In genomic region chr4:57916711-57917110, GRCm38 (mm10) we compare ENCODE assay signal across 11 mouse cellular contexts. TPM values are rescaled to one million over a fixed set of nuclear protein-coding genes. Genes with fewer than 3 reads are reported as not detected.
DNase-seq lines count a peak whose midpoint lies in the region; ATAC-seq and TF ChIP-seq lines count a peak whose summit lies in the region.
"Had no signal": no experiment of that assay in that cellular context is flagged by ENCODE, and none has a peak within 500 bp of the region (broad histone marks: within the 10 kb centered on the region; RNA-seq: fewer than 3 reads in every experiment).

No protein-coding gene starts in this region.

- H3K27ac ChIP-seq in heart, embryonic 14.5 days (replicated peaks in 1 of 2; ENCODE audit: control insufficient read depth in 1 of 2, insufficient read depth in 1 of 2, low read depth in 2 of 2, low read length in 2 of 2) = no peak overlapping the region
- peak overlapping the region; percentile 87 for H3K27ac ChIP-seq in liver, adult 2 months (replicated peaks; ENCODE audit: insufficient read depth, low read depth, low read length)
- no peak overlapping the region for H3K27ac ChIP-seq in liver, embryonic 11.5 days (ENCODE audit: low read depth, low read length)
- H3K27ac ChIP-seq in kidney, postnatal 0 days = peak overlapping the region; percentile 43; the same call in 1 of the 2 replicates
- peak overlapping the region; percentile 92 for H3K27ac ChIP-seq in stomach, embryonic 16.5 days (ENCODE audit: low read length)
- H3K27ac ChIP-seq: midbrain, embryonic 13.5 days had no signal

- ATAC-seq in heart, embryonic 14.5 days (ENCODE audit: insufficient number of reproducible peaks, insufficient read depth, low FRiP score, low read depth) = no peak
- no peak for ATAC-seq in liver, embryonic 11.5 days (replicated peaks; ENCODE audit: low FRiP score)
- ATAC-seq in kidney, postnatal 0 days (replicated peaks; ENCODE audit: low FRiP score, low read depth) = no peak
- ATAC-seq in stomach, embryonic 16.5 days (ENCODE audit: insufficient read depth, low FRiP score) = no peak
- ATAC-seq: forebrain, postnatal 0 days; midbrain, embryonic 13.5 days had no signal

- no peaks in the 10 kb centered on the region for H3K27me3 ChIP-seq in heart, embryonic 14.5 days (ENCODE audit: control insufficient read depth, insufficient read depth, low read length)
- H3K27me3 ChIP-seq in liver, adult 2 months (ENCODE audit: control insufficient read depth, insufficient read depth, low read length) = no peaks in the 10 kb centered on the region
- H3K27me3 ChIP-seq in liver, embryonic 11.5 days (replicated peaks; ENCODE audit: control insufficient read depth, insufficient read depth, low read length) = peaks cover 4% of the 10 kb centered on the region
- H3K27me3 ChIP-seq in kidney, postnatal 0 days (ENCODE audit: insufficient read depth, low read length) = no peaks in the 10 kb centered on the region
- H3K27me3 ChIP-seq in stomach, embryonic 16.5 days (ENCODE audit: control insufficient read depth, insufficient read depth, low read length) = no peaks in the 10 kb centered on the region

- 0 out of 4 replicates have a peak overlapping the region, but pooled peaks have one; percentile 18 to 24 for H3K4me3 ChIP-seq in heart, embryonic 14.5 days (ENCODE audit: control insufficient read depth in 1 of 2, insufficient read depth in 1 of 2, low read depth in 1 of 2, low read length in 2 of 2)
- peak overlapping the region; percentile 43 for H3K4me3 ChIP-seq in liver, adult 2 months (ENCODE audit: insufficient read depth, low read depth, low read length)
- H3K4me3 ChIP-seq in liver, embryonic 11.5 days (ENCODE audit: low read depth, low read length) = no peak overlapping the region
- H3K4me3 ChIP-seq in kidney, postnatal 0 days (replicated peaks; ENCODE audit: low read depth, low read length) = no peak overlapping the region
- no peak overlapping the region for H3K4me3 ChIP-seq in stomach, embryonic 16.5 days (replicated peaks; ENCODE audit: low read length)
- H3K4me3 ChIP-seq: midbrain, embryonic 13.5 days had no signal

- peaks cover 5% of the 10 kb centered on the region; the same call in 1 of the 2 replicates for H3K9me3 ChIP-seq in heart, embryonic 14.5 days (ENCODE audit: control insufficient read depth, low read length)
- no peaks in the 10 kb centered on the region for H3K9me3 ChIP-seq in liver, embryonic 11.5 days (ENCODE audit: control insufficient read depth, low read length)
- no peaks in the 10 kb centered on the region for H3K9me3 ChIP-seq in kidney, postnatal 0 days (replicated peaks; ENCODE audit: low read length)
- H3K9me3 ChIP-seq in stomach, embryonic 16.5 days (replicated peaks; ENCODE audit: control insufficient read depth, low read length) = no peaks in the 10 kb centered on the region
- H3K9me3 ChIP-seq: midbrain, embryonic 13.5 days had no signal

- no peak for TF ChIP-seq CTCF in liver, adult 2 months (IDR thresholded peaks at IDR 0.05; ENCODE audit: low read depth, low read length)
- TF ChIP-seq CTCF in kidney, postnatal 0 days (IDR thresholded peaks at IDR 0.05; ENCODE audit: low read depth) = no peak

- no peak for DNase-seq in heart, postnatal 25 days (ENCODE audit: low spot score)
- DNase-seq in liver, adult 2 months (ENCODE audit: extremely low read depth, low read depth, low spot score) = peak; percentile 73
- DNase-seq in liver, embryonic 11.5 days (ENCODE audit: low spot score) = no peak
- no peak for DNase-seq in kidney, postnatal 0 days (ENCODE audit: low spot score)
- DNase-seq in cerebellum, adult 9-10 months = no peak
- DNase-seq: forebrain, postnatal 0 days; gastrocnemius, postnatal 14 days; right cerebral cortex, postnatal 4 days had no signal

- no peaks in the 10 kb centered on the region for H3K36me3 ChIP-seq in heart, embryonic 14.5 days (ENCODE audit: control insufficient read depth, insufficient read depth, low read length)
- H3K36me3 ChIP-seq in liver, adult 2 months (ENCODE audit: control insufficient read depth, insufficient read depth, low read length) = no peaks in the 10 kb centered on the region
- no peaks in the 10 kb centered on the region for H3K36me3 ChIP-seq in liver, embryonic 11.5 days (ENCODE audit: control insufficient read depth, insufficient read depth, low read length)
- no peaks in the 10 kb centered on the region for H3K36me3 ChIP-seq in kidney, postnatal 0 days (ENCODE audit: insufficient read depth, low read length)
- no peaks in the 10 kb centered on the region for H3K36me3 ChIP-seq in stomach, embryonic 16.5 days (ENCODE audit: control insufficient read depth, insufficient read depth, low read length)
- H3K36me3 ChIP-seq: midbrain, embryonic 13.5 days had no signal

- no peak for TF ChIP-seq POLR2A in liver, adult 2 months (IDR thresholded peaks at IDR 0.05; ENCODE audit: extremely low read depth, insufficient read depth, low read length)

- H3K79me2 ChIP-seq in liver, adult 2 months (ENCODE audit: control insufficient read depth, insufficient read depth, low read length) = no peaks in the 10 kb centered on the region; the same call in 1 of the 2 replicates

- no peak overlapping the region for H3K9ac ChIP-seq in heart, embryonic 14.5 days (ENCODE audit: low read length)
- peak overlapping the region; percentile 54 for H3K9ac ChIP-seq in liver, adult 2 months (ENCODE audit: low read depth, low read length)
- no peak overlapping the region for H3K9ac ChIP-seq in liver, embryonic 11.5 days (ENCODE audit: low read depth, low read length)
- no peak overlapping the region for H3K9ac ChIP-seq in kidney, postnatal 0 days (ENCODE audit: low read depth, low read length)
- H3K9ac ChIP-seq in stomach, embryonic 16.5 days (ENCODE audit: low read length) = no peak overlapping the region
- H3K9ac ChIP-seq: forebrain, postnatal 0 days; midbrain, embryonic 13.5 days had no signal

- 70% methylated on average over 4 of the region's 4 CpGs for WGBS in heart, embryonic 14.5 days
- WGBS in liver, adult 2 months = 18% methylated on average over 4 of the region's 4 CpGs
- 69% methylated on average over 4 of the region's 4 CpGs for WGBS in liver, embryonic 11.5 days
- WGBS in kidney, postnatal 0 days = 54% methylated on average over 4 of the region's 4 CpGs
- WGBS in stomach, embryonic 16.5 days = 63% methylated on average over 4 of the region's 4 CpGs

- intact Hi-C loops in heart, postnatal 25 days (cut with DNase I) = no loop called here

- H3K4me1 ChIP-seq in heart, embryonic 14.5 days (ENCODE audit: control insufficient read depth in 2 of 2, insufficient read depth in 2 of 2, low read length in 2 of 2) = peaks cover 14 to 17% of the 10 kb centered on the region in 2 experiments
- H3K4me1 ChIP-seq in liver, adult 2 months (ENCODE audit: control insufficient read depth, insufficient read depth, low read length) = peaks cover 20% of the 10 kb centered on the region
- H3K4me1 ChIP-seq in liver, embryonic 11.5 days (replicated peaks; ENCODE audit: control insufficient read depth, insufficient read depth, low read length) = peaks cover 3% of the 10 kb centered on the region; the same call in 1 of the 2 replicates
- H3K4me1 ChIP-seq in kidney, postnatal 0 days (replicated peaks; ENCODE audit: insufficient read depth, low read length) = peaks cover 11% of the 10 kb centered on the region
- H3K4me1 ChIP-seq in stomach, embryonic 16.5 days (ENCODE audit: control insufficient read depth, insufficient read depth, low read length) = peaks cover 13% of the 10 kb centered on the region; the same call in 1 of the 2 replicates

- peak overlapping the region; percentile 66 for H3K4me2 ChIP-seq in heart, embryonic 14.5 days (ENCODE audit: low read length)
- no peak overlapping the region; the same call in 1 of the 2 replicates for H3K4me2 ChIP-seq in liver, embryonic 11.5 days
- H3K4me2 ChIP-seq in kidney, postnatal 0 days (ENCODE audit: low read length) = peak overlapping the region; percentile 55
- H3K4me2 ChIP-seq in stomach, embryonic 16.5 days (ENCODE audit: low read depth, low read length) = peak overlapping the region; percentile 50; the same call in 1 of the 2 replicates
- H3K4me2 ChIP-seq: midbrain, embryonic 13.5 days had no signal

RNA-seq across cellular contexts. Expression of gene D630039A03Rik, which starts 0.6 kb away (rescaled TPM):
- polyA plus RNA-seq in heart, embryonic 14.5 days (2014; fragmentation: Nextera tagmentation; extraction: Ambion mirVana) = 0.07 and 0.20 TPM in 2 replicates
- total RNA-seq in heart, postnatal 25 days (2021) = under 1 TPM; 0.26 to 0.28 TPM
- 3.2 and 4.9 TPM in 2 replicates for total RNA-seq in liver, adult 2 months (2014; rRNA removed)
- 10.2 and 14.3 TPM in 2 replicates for polyA plus RNA-seq in liver, adult 2 months (2012; rRNA removed)
- 0.36 and 0.48 TPM in 2 replicates for polyA plus RNA-seq in liver, embryonic 11.5 days (2014; fragmentation: Nextera tagmentation; extraction: Ambion mirVana)
- 2.3 and 2.7 TPM in 2 replicates for polyA plus RNA-seq in kidney, postnatal 0 days (2015; fragmentation: Nextera tagmentation; extraction: Ambion mirVana)
- polyA plus RNA-seq in stomach, embryonic 16.5 days (2015; fragmentation: Nextera tagmentation; extraction: Ambion mirVana) = 11.9 and 13.8 TPM in 2 replicates
- total RNA-seq: gastrocnemius, postnatal 14 days had no signal
- polyA plus RNA-seq: forebrain, postnatal 0 days; midbrain, embryonic 13.5 days had no signal

RNA-seq across cellular contexts. Expression of gene Txn1, which starts 39.5 kb away (rescaled TPM):
- polyA plus RNA-seq in heart, embryonic 14.5 days (2014; fragmentation: Nextera tagmentation; extraction: Ambion mirVana) = 299 and 325 TPM in 2 replicates
- total RNA-seq in heart, postnatal 25 days (2021) = 100 to 1,000 TPM; 120 to 126 TPM
- total RNA-seq in liver, adult 2 months (2014; rRNA removed) = 138 and 151 TPM in 2 replicates
- 246 and 257 TPM in 2 replicates for polyA plus RNA-seq in liver, adult 2 months (2012; rRNA removed)
- 367 and 381 TPM in 2 replicates for polyA plus RNA-seq in liver, embryonic 11.5 days (2014; fragmentation: Nextera tagmentation; extraction: Ambion mirVana)
- 483 and 497 TPM in 2 replicates for polyA plus RNA-seq in kidney, postnatal 0 days (2015; fragmentation: Nextera tagmentation; extraction: Ambion mirVana)
- 451 and 475 TPM in 2 replicates for polyA plus RNA-seq in stomach, embryonic 16.5 days (2015; fragmentation: Nextera tagmentation; extraction: Ambion mirVana)

Comparison
In these comparisons a context has a peak if more than half of its experiments do, and no peak if none do; other contexts are left out.
1. H3K27ac ChIP-seq: peak in liver, adult 2 months (single experiment), kidney, postnatal 0 days (single experiment) and stomach, embryonic 16.5 days (single experiment); none in heart, embryonic 14.5 days (0 of 2) and liver, embryonic 11.5 days (single experiment).
2. H3K4me3 ChIP-seq: peak in heart, embryonic 14.5 days (2 of 2) and liver, adult 2 months (single experiment); none in liver, embryonic 11.5 days (single experiment), kidney, postnatal 0 days (single experiment) and stomach, embryonic 16.5 days (single experiment).